Mouse (Mus musculus) embryonic facial prominence, embryonic 14.5 days (tissue): ENCODE data around the gene Rtl1. TPM values are rescaled to one million over a fixed set of nuclear protein-coding genes. Genes with fewer than 3 reads are reported as not detected.

ENCODE experiments used
- ATAC-seq: fragments of 200-750 bp; cut with Nextera tagmentation; 2 replicates; pipeline ENCODE4 v1.8.0; 2017; ENCODE audit warnings: low read depth, moderate number of reproducible peaks, moderate TSS enrichment
- DNase-seq: peaks from one replicate; pipeline ENCODE4 v3.0.0-alpha.2; 2015; ENCODE audit warnings: low spot score
- H3K27ac ChIP-seq: fragments of 300-500 bp; sonication (generic); replicated peaks from 2 replicates; pipeline ENCODE4 v1.5.1; 2014; ENCODE audit warnings: low read depth, mild to moderate bottlenecking, low read length, moderate library complexity
- H3K27me3 ChIP-seq: fragments of 300-500 bp; sonication (generic); replicated peaks from 2 replicates; pipeline ENCODE4 v1.6.1; 2014; ENCODE audit warnings: low read length; ENCODE audit not compliant: control insufficient read depth, insufficient read depth
- H3K36me3 ChIP-seq: fragments of 300-500 bp; sonication (generic); 2 replicates; pipeline ENCODE4 v1.6.1; 2014; ENCODE audit warnings: low read length, mixed read lengths; ENCODE audit not compliant: control insufficient read depth, insufficient read depth
- H3K4me1 ChIP-seq: fragments of 300-500 bp; sonication (generic); 2 replicates; pipeline ENCODE4 v1.6.1; 2014; ENCODE audit warnings: antibody characterized with exemption, low read length; ENCODE audit not compliant: control insufficient read depth, insufficient read depth
- H3K4me2 ChIP-seq: fragments of 300-500 bp; sonication (generic); 2 replicates; pipeline ENCODE4 v1.6.1; 2014; ENCODE audit warnings: low read depth, mild to moderate bottlenecking, low read length, moderate library complexity, mixed read lengths
- H3K4me3 ChIP-seq: fragments of 300-500 bp; sonication (generic); 2 replicates; pipeline ENCODE4 v1.5.1; 2014; ENCODE audit warnings: low read depth, mild to moderate bottlenecking, low read length
- H3K9ac ChIP-seq: fragments of 300-500 bp; sonication (generic); 2 replicates; pipeline ENCODE4 v1.6.1; 2014; ENCODE audit warnings: low read depth, mild to moderate bottlenecking, low read length, moderate library complexity, mixed read lengths
- H3K9me3 ChIP-seq: fragments of 300-500 bp; sonication (generic); 2 replicates; pipeline ENCODE4 v1.6.1; 2016; ENCODE audit warnings: low read length; ENCODE audit not compliant: control insufficient read depth
- WGBS: fragments of 180-500 bp; shearing (Covaris S2); extraction: QIAGEN DNeasy Blood & Tissue Kit; methylation state at CpG from one replicate; pipeline ENCODE4 v1.1.7; 2014; 5-methylcytosine and 5-hydroxymethylcytosine counted together
- polyA plus RNA-seq: library from polyadenylated mRNA; unstranded; fragments of >200 nt; fragmentation: Nextera tagmentation; extraction: Ambion mirVana; gene quantifications from 2 replicates; pipeline ENCODE4 v1.2.1, GENCODE M21; 2014

The Rtl1 gene
- polyA plus RNA-seq, 1 experiment from 2014 or later = 5.0 TPM

DNA sequence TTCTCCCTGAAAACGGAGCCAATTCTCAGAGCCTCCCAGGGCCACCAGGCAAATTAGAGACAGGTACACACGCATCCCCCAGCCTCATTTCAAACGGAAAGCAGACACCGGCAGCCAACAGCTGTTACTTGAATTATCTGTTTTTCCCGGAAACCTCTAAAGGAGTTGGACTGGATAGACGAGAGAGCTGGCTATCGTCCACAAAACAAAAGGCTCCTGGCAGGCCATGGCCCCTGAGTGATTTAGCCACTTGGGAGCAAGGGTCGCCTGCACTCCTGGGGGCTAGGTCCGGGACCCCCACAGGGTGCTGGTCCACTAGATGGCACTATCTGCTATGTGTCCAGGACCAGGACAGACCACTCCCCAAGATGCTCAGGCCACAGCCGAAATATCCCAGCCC is 14.3 kb upstream of the Rtl1 start:
- H3K9me3 ChIP-seq = peaks cover 7% of the 10 kb centered on the region; the same call in 1 of the 2 replicates

DNA sequence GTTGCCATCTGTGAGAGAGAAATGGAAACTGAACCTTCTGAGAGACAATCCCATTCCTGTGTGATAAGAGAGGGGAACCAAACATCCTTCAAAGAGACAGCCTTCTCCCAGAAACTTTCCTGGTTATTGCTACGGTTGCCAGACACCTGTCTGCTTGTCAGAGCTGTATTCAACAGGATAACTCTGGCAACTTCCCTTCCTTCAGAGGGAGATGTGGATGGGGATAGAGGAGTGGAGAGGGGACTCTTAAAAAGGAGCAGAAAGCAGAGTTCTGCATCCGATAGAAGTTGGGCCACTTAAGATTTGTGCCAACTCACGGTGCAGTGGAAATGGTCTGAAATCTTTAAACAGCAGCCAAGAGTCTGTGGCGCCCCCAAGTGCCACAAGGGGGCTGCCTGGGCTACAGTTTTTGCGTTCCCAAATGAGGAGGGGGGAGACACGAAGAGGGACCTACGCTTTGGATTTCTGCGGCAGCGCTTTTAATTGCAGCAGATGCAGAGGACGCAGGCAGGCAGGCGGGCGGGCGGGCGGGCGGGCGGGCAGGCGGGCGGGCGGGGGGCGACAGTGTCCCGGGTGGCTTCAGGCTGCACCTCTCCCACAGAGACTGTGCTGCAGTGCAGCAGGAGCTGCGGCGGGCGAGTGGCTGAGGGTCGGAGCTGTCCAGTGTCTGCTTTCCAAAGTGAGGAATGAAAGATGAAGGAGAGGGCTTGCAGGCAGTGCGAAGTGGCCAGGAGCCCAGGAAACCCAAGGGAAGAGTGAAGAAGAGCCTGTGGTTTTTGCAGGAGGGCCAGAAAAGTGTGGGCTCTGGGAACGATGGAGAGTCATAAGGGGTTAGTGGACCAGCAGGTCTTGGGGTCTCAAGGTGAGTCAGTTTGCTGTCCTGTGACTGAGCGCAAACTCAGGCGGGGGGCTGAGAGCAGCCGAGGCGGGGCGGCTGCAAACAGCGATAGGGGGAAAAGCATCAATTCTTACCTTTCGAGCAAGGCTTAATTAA is 12.6 kb upstream of the Rtl1 start:
- ATAC-seq (no peak), DNase-seq (peak; percentile 28)
- Histone ChIP-seq H3K27ac (0 out of 2 replicates have a peak overlapping the region, but pooled peaks have one; percentile 42), H3K4me1 (0 out of 2 replicates have a peak, but pooled peaks cover 3% of the 10 kb centered on the region), H3K27me3 (peaks cover 7% of the 10 kb centered on the region; the same call in 1 of the 2 replicates), H3K9ac (peak overlapping the region; percentile 28; the same call in 1 of the 2 replicates), H3K36me3 (peaks cover 58% of the 10 kb centered on the region), H3K9me3 (peaks cover 7% of the 10 kb centered on the region; the same call in 1 of the 2 replicates), H3K4me3 (peak overlapping the region; percentile 21), H3K4me2 (peak overlapping the region; percentile 45)
- WGBS = 58% methylated on average over 27 of the region's 34 CpGs

More for the DNA sequence above, 14.3 kb upstream of the Rtl1 start:
- WGBS = 34% methylated on average over 10 of the region's 10 CpGs
- ATAC-seq (no peak), DNase-seq (peak; percentile 33)
- Histone ChIP-seq H3K27ac (no peak overlapping the region), H3K9ac (no peak overlapping the region), H3K36me3 (peaks cover 49% of the 10 kb centered on the region), H3K27me3 (peaks cover 7% of the 10 kb centered on the region; the same call in 1 of the 2 replicates), H3K4me1 (no peaks in the 10 kb centered on the region), H3K4me2 (no peak overlapping the region), H3K4me3 (no peak overlapping the region)

DNA sequence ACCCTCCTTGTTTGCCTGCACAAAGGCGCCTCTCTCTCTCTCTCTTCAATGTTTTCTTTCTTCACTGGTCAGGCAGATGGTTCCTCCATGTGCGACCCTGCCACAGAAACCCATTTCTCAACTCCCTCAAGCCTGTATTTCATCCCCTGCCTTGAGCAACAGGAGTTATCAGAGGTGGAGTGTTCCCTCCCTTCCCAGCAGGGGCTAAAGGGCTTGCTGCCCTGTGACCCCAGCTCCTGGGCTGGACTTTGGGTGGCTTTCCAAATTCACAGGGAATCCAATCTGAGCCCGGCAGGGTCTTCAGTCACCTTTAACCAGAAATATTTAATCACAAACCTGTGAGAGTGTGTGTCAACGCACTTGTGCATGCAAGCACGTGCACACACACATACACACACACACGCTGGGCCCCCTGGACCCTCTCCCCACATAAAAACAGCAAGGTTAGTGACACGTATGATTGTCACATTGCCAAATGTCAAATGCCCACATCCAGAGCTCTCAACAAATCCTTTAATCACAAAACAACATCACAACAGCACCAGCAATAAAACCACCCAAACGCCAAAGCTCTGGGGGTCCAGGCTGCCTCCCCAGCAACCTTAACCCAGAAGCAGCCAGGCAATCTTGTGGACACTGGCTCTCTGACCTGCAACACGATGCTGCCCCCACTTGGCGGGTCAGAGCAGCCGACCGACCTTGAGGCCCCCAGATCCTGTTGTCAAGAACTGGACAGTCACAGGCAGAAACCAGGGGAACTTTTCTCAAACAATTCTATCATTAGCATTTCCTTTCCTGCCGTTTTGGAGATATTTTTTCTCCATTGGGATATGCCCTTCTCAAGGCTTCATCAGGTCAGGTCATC is 8.7 kb upstream of the Rtl1 start:
- 47% methylated on average over 13 of the region's 13 CpGs for WGBS
- H3K9me3 ChIP-seq = peaks cover 7% of the 10 kb centered on the region; the same call in 1 of the 2 replicates
- H3K27me3 ChIP-seq = peaks cover 7% of the 10 kb centered on the region; the same call in 1 of the 2 replicates
- no peak overlapping the region for H3K4me2 ChIP-seq
- H3K27ac ChIP-seq = no peak overlapping the region
- H3K4me3 ChIP-seq = no peak overlapping the region
- peaks cover 78% of the 10 kb centered on the region for H3K36me3 ChIP-seq
- no peak for ATAC-seq
- H3K9ac ChIP-seq = no peak overlapping the region
- no peak for DNase-seq
- H3K4me1 ChIP-seq = 0 out of 2 replicates have a peak, but pooled peaks cover 5% of the 10 kb centered on the region

DNA sequence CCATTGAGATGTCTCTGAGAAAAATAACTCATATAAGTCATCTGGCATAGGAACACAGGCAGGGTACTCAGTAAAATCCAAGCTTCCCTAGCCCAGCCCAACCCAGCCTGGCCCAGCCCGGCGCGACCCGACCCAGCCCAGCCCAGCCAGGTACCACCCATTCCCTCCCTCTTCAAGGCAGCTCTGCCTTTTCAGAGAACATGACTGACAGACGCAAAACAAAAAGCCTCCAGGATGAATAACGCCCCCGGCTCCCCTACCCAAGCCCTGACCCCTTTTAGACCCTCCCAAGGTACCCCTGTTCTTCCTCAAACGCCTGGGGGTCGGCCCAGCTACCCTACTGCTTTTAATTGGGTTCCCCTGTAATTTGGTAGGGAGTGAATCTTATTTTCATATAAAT is 7.8 kb upstream of the Rtl1 start:
- H3K9ac ChIP-seq = no peak overlapping the region
- peaks cover 80% of the 10 kb centered on the region for H3K36me3 ChIP-seq
- ATAC-seq (no peak), DNase-seq (no peak)
- H3K27me3 ChIP-seq = peaks cover 1% of the 10 kb centered on the region; the same call in 1 of the 2 replicates
- H3K9me3 ChIP-seq = peaks cover 7% of the 10 kb centered on the region; the same call in 1 of the 2 replicates
- H3K4me3 ChIP-seq = no peak overlapping the region
- no peak overlapping the region for H3K4me2 ChIP-seq
- WGBS = 49% methylated on average over 9 of the region's 9 CpGs
- H3K27ac ChIP-seq = no peak overlapping the region
- H3K4me1 ChIP-seq = 0 out of 2 replicates have a peak, but pooled peaks cover 5% of the 10 kb centered on the region

DNA sequence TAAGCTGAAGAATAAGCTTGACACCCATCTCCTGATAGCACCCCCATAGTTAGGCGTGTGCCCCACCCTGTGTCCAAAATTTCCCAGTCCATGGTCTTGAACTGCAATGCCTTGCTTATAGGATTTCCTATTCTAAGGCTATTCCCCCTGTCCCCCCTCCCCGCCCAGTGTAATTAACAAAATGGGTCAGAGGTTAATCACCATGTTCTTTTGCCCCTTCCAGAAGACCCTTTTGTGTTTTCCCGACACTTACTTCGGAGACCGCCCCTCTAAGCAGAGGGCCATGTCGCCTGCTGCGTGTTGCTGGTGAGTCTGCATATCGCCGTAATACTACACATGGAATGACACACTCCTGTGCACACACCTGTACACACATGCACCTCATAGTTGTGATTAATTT is 7.1 kb upstream of the Rtl1 start:
- no peak overlapping the region for H3K4me2 ChIP-seq
- no peak overlapping the region for H3K9ac ChIP-seq
- peaks cover 81% of the 10 kb centered on the region for H3K36me3 ChIP-seq
- no peak overlapping the region for H3K4me3 ChIP-seq
- DNase-seq (no peak), ATAC-seq (no peak)
- H3K9me3 ChIP-seq = peaks cover 7% of the 10 kb centered on the region; the same call in 1 of the 2 replicates
- WGBS = 65% methylated on average over 9 of the region's 9 CpGs
- no peak overlapping the region for H3K27ac ChIP-seq
- 0 out of 2 replicates have a peak, but pooled peaks cover 5% of the 10 kb centered on the region for H3K4me1 ChIP-seq
- H3K27me3 ChIP-seq = no peaks in the 10 kb centered on the region

DNA sequence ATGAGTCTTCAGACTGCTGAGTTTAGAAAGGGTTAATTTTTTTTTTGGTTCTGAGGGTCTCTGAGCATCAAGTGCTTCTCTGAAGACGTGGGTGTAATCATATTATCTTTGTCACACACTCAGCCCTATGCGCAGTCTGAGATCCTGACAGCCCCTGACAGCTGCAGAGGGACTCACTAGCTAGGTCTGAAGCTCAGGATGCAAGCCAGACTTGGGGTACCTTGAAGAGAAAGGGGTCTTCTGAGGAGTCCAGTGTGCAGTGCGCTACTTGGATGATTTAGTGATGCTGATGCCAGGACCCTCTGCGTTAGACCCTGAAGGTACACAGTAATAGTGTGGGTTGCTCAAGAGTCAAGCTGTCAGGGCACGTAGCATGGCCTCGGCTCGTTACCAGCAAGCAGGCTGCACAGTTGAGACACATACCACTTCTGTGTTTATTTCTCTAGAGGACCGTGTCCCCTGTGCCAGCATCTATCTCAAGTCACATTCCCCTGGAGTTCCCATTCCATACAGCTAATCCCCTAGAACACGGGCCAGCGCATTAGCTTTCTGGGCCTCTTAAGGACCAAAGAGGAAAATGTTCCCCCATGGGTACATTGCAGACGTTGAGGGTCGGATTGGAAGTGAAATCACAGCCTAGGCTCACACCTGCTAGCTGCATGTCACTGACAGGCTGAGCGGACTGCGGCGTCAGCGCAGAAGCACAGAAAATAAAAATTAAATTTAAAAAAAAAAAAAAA is 5.0 kb upstream of the Rtl1 start:
- no peak overlapping the region for H3K4me3 ChIP-seq
- peak; percentile 34; the same call in 1 of the 2 replicates for ATAC-seq
- H3K36me3 ChIP-seq = peaks cover 83% of the 10 kb centered on the region

DNA sequence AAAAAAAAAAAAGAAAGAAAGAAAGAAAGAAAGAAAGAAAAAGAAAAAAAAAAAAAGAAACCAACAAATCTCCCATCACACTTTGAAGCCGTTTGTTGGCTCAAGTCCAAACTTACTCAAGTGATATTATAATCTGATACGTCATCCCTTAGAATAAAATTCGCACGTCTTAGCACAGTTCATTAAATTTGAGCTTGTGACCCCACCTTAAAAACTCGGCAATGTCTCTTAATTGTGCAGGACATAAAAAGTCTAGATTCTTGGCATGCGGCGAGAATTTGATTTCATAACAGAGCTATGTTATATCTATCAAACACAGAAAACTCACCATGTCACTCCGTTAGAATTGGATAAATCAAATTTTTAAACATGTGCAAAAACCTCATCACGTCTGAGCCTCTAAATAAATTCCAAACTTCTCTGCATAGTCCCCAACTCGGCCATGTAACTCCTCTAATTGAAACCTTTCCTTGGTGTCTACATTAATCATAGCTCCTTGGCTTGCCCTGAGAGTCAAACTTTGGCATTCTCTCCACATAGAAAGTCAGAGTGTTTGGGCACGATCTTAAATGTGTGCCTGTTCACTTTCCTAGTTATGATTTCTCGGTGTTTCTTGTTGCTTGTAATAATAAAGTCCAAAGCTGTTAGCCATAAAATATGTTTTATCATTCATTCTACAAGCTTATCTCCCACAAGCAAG is 1.4 kb downstream of the Rtl1 start:
- peaks cover 50% of the 10 kb centered on the region for H3K36me3 ChIP-seq
- no peaks in the 10 kb centered on the region for H3K27me3 ChIP-seq
- no peak overlapping the region for H3K4me3 ChIP-seq
- no peaks in the 10 kb centered on the region for H3K9me3 ChIP-seq
- H3K4me2 ChIP-seq = no peak overlapping the region; the same call in 1 of the 2 replicates
- 35% methylated on average over 12 of the region's 12 CpGs for WGBS
- ATAC-seq = no peak
- H3K4me1 ChIP-seq = peaks cover 20% of the 10 kb centered on the region
- DNase-seq = peak; percentile 83
- H3K27ac ChIP-seq = peak overlapping the region; percentile 52
- H3K9ac ChIP-seq = no peak overlapping the region

More for the DNA sequence above, 5.0 kb upstream of the Rtl1 start:
- Histone ChIP-seq H3K9ac (no peak overlapping the region), H3K4me1 (0 out of 2 replicates have a peak, but pooled peaks cover 5% of the 10 kb centered on the region), H3K4me2 (no peak overlapping the region), H3K27me3 (no peaks in the 10 kb centered on the region), H3K9me3 (no peaks in the 10 kb centered on the region), H3K27ac (no peak overlapping the region; the same call in 1 of the 2 replicates)
- DNase-seq = peak; percentile 56
- WGBS = 63% methylated on average over 16 of the region's 16 CpGs
